Comparison of ENCODE assay signal across 11 mouse cellular contexts in the genomic region with DNA sequence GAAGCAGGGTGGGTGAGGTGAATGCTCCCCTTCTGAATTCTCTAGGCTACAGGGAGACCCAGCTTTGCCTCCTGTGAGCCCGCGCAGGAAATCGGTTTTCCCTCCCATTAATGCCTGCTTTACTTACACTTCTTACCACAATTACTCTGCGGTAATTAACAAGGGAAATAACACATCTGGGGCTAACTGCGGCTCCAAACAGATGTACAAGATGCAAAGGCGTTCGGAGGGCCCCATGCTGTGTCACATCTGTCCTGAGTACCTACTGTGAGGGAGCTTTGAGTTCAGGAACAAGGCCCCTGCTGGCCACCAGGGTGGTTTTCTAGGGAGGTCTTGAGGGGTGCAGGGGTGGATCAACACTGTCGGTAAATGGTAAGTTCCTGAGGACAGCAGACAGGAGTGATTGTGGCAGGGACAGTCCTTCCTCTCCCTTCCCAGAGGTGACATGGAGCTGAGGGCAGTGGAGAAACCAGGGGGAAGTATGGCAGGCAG.
DNase-seq lines count a peak whose midpoint lies in the region; ATAC-seq lines count a peak whose summit lies in the region.
"Had no signal": no experiment of that assay in that cellular context is flagged by ENCODE, and none has a peak within 500 bp of the region (broad histone marks: within the 10 kb centered on the region; RNA-seq: fewer than 3 reads in every experiment).

No protein-coding gene starts in this region.

- no peak overlapping the region for H3K4me2 ChIP-seq in forebrain, embryonic 16.5 days (ENCODE audit: low read length)
- H3K4me2 ChIP-seq in limb, embryonic 12.5 days, result peak overlapping the region; percentile 68
- peak overlapping the region; percentile 72 for H3K4me2 ChIP-seq in neural tube, embryonic 15.5 days

- peaks cover 7% of the 10 kb centered on the region; the same call in 1 of the 2 replicates for H3K4me1 ChIP-seq in forebrain, embryonic 16.5 days (replicated peaks; ENCODE audit: control insufficient read depth, insufficient read depth, low read length)
- peaks cover 22% of the 10 kb centered on the region for H3K4me1 ChIP-seq in limb, embryonic 12.5 days (replicated peaks)
- peaks cover 14% of the 10 kb centered on the region for H3K4me1 ChIP-seq in neural tube, embryonic 15.5 days

- peaks cover 2% of the 10 kb centered on the region; the same call in 1 of the 2 replicates for H3K27me3 ChIP-seq in forebrain, embryonic 16.5 days (replicated peaks; ENCODE audit: control insufficient read depth, insufficient read depth, low read length)
- H3K27me3 ChIP-seq in limb, embryonic 12.5 days, result peaks cover 26% of the 10 kb centered on the region
- no peaks in the 10 kb centered on the region; the same call in none of the 2 replicates for H3K27me3 ChIP-seq in neural tube, embryonic 15.5 days (replicated peaks)

- H3K9ac ChIP-seq in forebrain, embryonic 16.5 days (replicated peaks; ENCODE audit: low read depth, low read length), result no peak overlapping the region
- H3K9ac ChIP-seq in limb, embryonic 12.5 days (replicated peaks), result no peak overlapping the region
- peak overlapping the region; percentile 26; the same call in 1 of the 2 replicates for H3K9ac ChIP-seq in neural tube, embryonic 15.5 days (replicated peaks)

- WGBS in forebrain, embryonic 16.5 days, result 31% methylated on average over 8 of the region's 8 CpGs
- WGBS in limb, embryonic 12.5 days, result 14% methylated on average over 8 of the region's 8 CpGs
- WGBS in neural tube, embryonic 15.5 days, result 20% methylated on average over 8 of the region's 8 CpGs

- H3K4me3 ChIP-seq in forebrain, embryonic 16.5 days (replicated peaks; ENCODE audit: low read length), result no peak overlapping the region
- H3K4me3 ChIP-seq in limb, embryonic 12.5 days (replicated peaks), result no peak overlapping the region; the same call in 1 of the 2 replicates
- peak overlapping the region; percentile 40 for H3K4me3 ChIP-seq in neural tube, embryonic 15.5 days (replicated peaks)

- H3K36me3 ChIP-seq in forebrain, embryonic 16.5 days (ENCODE audit: control insufficient read depth, insufficient read depth), result no peaks in the 10 kb centered on the region
- no peaks in the 10 kb centered on the region for H3K36me3 ChIP-seq in limb, embryonic 12.5 days
- no peaks in the 10 kb centered on the region for H3K36me3 ChIP-seq in neural tube, embryonic 15.5 days

- no peak overlapping the region for H3K27ac ChIP-seq in forebrain, embryonic 16.5 days (ENCODE audit: low read length)
- H3K27ac ChIP-seq in limb, embryonic 12.5 days, result no peak overlapping the region
- peak overlapping the region; percentile 18; the same call in 1 of the 2 replicates for H3K27ac ChIP-seq in neural tube, embryonic 15.5 days (replicated peaks)

- peak; percentile 48 for DNase-seq in thymus, postnatal 14 days
- no peak for DNase-seq in thymus, postnatal 0 days (ENCODE audit: low spot score)
- no peak for DNase-seq in frontal cortex, postnatal 36 days (ENCODE audit: low spot score in 2 of 2)
- no peak for DNase-seq in frontal cortex, postnatal 25 days (ENCODE audit: low spot score in 2 of 2)
- DNase-seq in kidney, adult 8-10 months, result no peak
- DNase-seq: embryo, embryonic 11 days; heart, postnatal 10 days; kidney, postnatal 10 days had no signal

- no peaks in the 10 kb centered on the region for H3K9me3 ChIP-seq in forebrain, embryonic 16.5 days (ENCODE audit: control insufficient read depth, low read length)
- no peaks in the 10 kb centered on the region for H3K9me3 ChIP-seq in limb, embryonic 12.5 days
- no peaks in the 10 kb centered on the region for H3K9me3 ChIP-seq in neural tube, embryonic 15.5 days (replicated peaks)

- 0 out of 2 replicates have a peak, but pooled peaks have one; percentile 2 for ATAC-seq in forebrain, embryonic 16.5 days
- no peak for ATAC-seq in limb, embryonic 12.5 days (ENCODE audit: insufficient number of reproducible peaks, insufficient read depth, low FRiP score, low TSS enrichment, low read depth)
- ATAC-seq in neural tube, embryonic 15.5 days (ENCODE audit: low FRiP score), result peak; percentile 10; the same call in 1 of the 2 replicates
